Mouse (Mus musculus) limb, embryonic 14.5 days (tissue): ENCODE measurements around the gene Ormdl2. TPM values are rescaled to one million over a fixed set of nuclear protein-coding genes. Genes with fewer than 3 reads are reported as not detected.

Source experiments
- ATAC-seq: fragments of 200-750 bp; cut with Nextera tagmentation; 2 replicates; pipeline ENCODE4 v1.8.0; 2017; ENCODE audit warnings: low read depth, moderate number of reproducible peaks, moderate TSS enrichment; ENCODE audit not compliant: low FRiP score
- DNase-seq: peaks from one replicate; pipeline ENCODE4 v3.0.0-alpha.2; 2015; ENCODE audit warnings: low spot score
- H3K27ac ChIP-seq: fragments of 300-500 bp; sonication (generic); replicated peaks from 2 replicates; pipeline ENCODE4 v1.5.1; 2014; ENCODE audit warnings: low read depth, mild to moderate bottlenecking, low read length, moderate library complexity, mixed read lengths
- H3K27me3 ChIP-seq: fragments of 300-500 bp; sonication (generic); 2 replicates; pipeline ENCODE4 v1.6.1; 2014; ENCODE audit warnings: low read length, mixed read lengths; ENCODE audit not compliant: control insufficient read depth, insufficient read depth
- H3K36me3 ChIP-seq: fragments of 300-500 bp; sonication (generic); 2 replicates; pipeline ENCODE4 v1.6.1; 2014; ENCODE audit warnings: mild to moderate bottlenecking, low read length, moderate library complexity, mixed read lengths; ENCODE audit not compliant: control insufficient read depth, insufficient read depth
- H3K4me1 ChIP-seq: fragments of 300-500 bp; sonication (generic); 2 replicates; pipeline ENCODE4 v1.6.1; 2014; ENCODE audit warnings: antibody characterized with exemption, low read length, mixed read lengths; ENCODE audit not compliant: control insufficient read depth, insufficient read depth
- H3K4me2 ChIP-seq: fragments of 300-500 bp; sonication (generic); replicated peaks from 2 replicates; pipeline ENCODE4 v1.6.1; 2014; ENCODE audit warnings: low read depth, mild to moderate bottlenecking, low read length, moderate library complexity; ENCODE audit not compliant: severe bottlenecking
- H3K4me3 ChIP-seq: fragments of 300-500 bp; sonication (generic); replicated peaks from 2 replicates; pipeline ENCODE4 v1.5.1; 2014; ENCODE audit warnings: low read length
- H3K9ac ChIP-seq: fragments of 300-500 bp; sonication (generic); 2 replicates; pipeline ENCODE4 v1.6.1; 2014; ENCODE audit warnings: mild to moderate bottlenecking, low read depth, low read length, moderate library complexity; ENCODE audit not compliant: severe bottlenecking
- H3K9me3 ChIP-seq: fragments of 300-500 bp; sonication (generic); 2 replicates; pipeline ENCODE4 v1.6.1; 2016; ENCODE audit warnings: low read length; ENCODE audit not compliant: control insufficient read depth
- POLR2A ChIP-seq: fragments of 200-500 bp; IDR thresholded peaks from 2 replicates; pipeline ENCODE4 v1.8.0; 2012; ENCODE audit warnings: inconsistent platforms, mild to moderate bottlenecking, moderate library complexity, borderline replicate concordance; ENCODE audit not compliant: insufficient read depth, insufficient read length; ENCODE audit errors: extremely low read depth
- WGBS: fragments of 180-500 bp; shearing (Covaris S2); extraction: QIAGEN DNeasy Blood & Tissue Kit; methylation state at CpG from one replicate; pipeline ENCODE4 v1.1.7; 2014; 5-methylcytosine and 5-hydroxymethylcytosine counted together
- polyA plus RNA-seq, 2 experiments: library from polyadenylated mRNA; depleted of rRNA in 1 of 2; stranded (reverse) in 1 of 2; unstranded in 1 of 2; fragments of >200 nt; fragmentation: Nextera tagmentation in 1 of 2; extraction: Ambion mirVana in 1 of 2; gene quantifications; 2 replicates each; pipeline versions ENCODE4 v1.2.1 to v1.2.3; 2012 to 2014

Gene Ormdl2
- polyA plus RNA-seq, 2 experiments: 31.6 to 52.7 TPM

DNA sequence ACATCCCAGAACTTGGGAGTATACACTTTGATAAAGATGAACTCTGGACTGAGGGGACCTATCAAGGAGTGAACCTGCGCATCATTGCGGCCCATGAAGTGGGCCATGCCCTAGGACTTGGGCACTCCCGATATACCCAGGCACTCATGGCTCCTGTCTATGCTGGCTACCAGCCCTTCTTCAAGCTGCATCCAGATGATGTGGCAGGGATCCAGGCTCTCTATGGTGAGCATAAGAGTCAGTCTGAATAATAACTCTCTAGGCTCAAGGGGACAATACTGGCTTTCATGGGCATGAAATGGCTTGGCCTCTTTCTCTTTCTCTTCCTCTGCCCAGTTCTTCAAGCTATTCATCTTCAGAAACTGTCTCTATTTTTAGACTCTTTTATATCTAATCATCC lies 25.9 kb downstream of the Ormdl2 start:
- H3K4me3 ChIP-seq: no peak overlapping the region
- no peak for TF ChIP-seq POLR2A
- peaks cover 18% of the 10 kb centered on the region for H3K36me3 ChIP-seq
- no peaks in the 10 kb centered on the region for H3K27me3 ChIP-seq
- no peak overlapping the region for H3K4me2 ChIP-seq
- DNase-seq: no peak
- H3K27ac ChIP-seq: no peak overlapping the region
- H3K9ac ChIP-seq: no peak overlapping the region
- no peaks in the 10 kb centered on the region for H3K4me1 ChIP-seq
- ATAC-seq: no peak
- no peaks in the 10 kb centered on the region for H3K9me3 ChIP-seq
- 92% methylated on average over 3 of the region's 3 CpGs for WGBS

DNA sequence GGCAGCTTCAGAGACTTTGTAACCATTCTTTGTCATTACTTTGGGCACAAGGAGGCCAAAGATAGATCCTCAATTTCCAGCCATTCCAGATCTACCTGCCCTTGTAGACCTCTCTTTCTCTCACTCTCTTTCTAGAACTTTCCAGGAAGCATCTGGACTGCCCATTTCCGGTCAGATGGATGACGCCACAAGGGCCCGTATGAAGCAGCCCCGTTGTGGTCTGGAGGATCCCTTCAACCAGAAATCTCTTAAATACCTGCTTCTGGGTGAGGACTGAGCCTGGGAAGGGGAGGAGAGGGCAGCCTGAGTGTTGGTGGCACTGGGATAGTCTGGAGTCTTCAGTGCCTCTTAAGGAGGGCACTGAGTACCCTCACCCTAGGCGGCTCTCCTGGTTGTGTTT lies 27.1 kb downstream of the Ormdl2 start:
- DNase-seq (no peak), ATAC-seq (no peak)
- H3K27me3 ChIP-seq: no peaks in the 10 kb centered on the region
- no peak overlapping the region for H3K4me2 ChIP-seq
- no peaks in the 10 kb centered on the region for H3K4me1 ChIP-seq
- no peak overlapping the region for H3K27ac ChIP-seq
- no peaks in the 10 kb centered on the region for H3K9me3 ChIP-seq
- WGBS: 83% methylated on average over 5 of the region's 5 CpGs
- TF ChIP-seq POLR2A: no peak
- no peak overlapping the region for H3K4me3 ChIP-seq
- H3K9ac ChIP-seq: no peak overlapping the region
- peaks cover 9% of the 10 kb centered on the region; the same call in 1 of the 2 replicates for H3K36me3 ChIP-seq

DNA sequence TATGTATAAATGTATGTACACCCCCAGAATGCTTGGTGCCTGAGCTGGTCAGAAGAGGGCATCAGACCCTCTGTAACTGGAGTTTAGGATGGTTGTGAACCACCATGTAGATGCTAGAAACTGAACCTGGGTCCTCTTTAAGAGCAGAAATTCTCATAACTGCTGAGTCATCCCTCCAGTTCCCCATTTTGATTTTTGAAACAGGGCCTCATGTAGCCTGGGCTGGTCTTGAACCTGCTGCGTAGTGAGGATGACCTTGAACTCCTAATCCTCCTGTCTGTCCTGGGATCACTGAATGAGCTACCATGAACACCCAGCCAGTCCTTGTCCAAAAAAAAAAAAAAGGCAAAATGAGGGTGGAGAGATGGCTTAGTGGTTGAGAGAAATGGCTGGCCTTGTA lies 28.2 kb downstream of the Ormdl2 start:
- no peaks in the 10 kb centered on the region for H3K9me3 ChIP-seq
- no peaks in the 10 kb centered on the region for H3K4me1 ChIP-seq
- WGBS: 94% methylated on average over 1 of the region's 1 CpGs
- no peak overlapping the region for H3K9ac ChIP-seq
- H3K36me3 ChIP-seq: peaks cover 5% of the 10 kb centered on the region; the same call in 1 of the 2 replicates
- DNase-seq (no peak), ATAC-seq (no peak)
- H3K27ac ChIP-seq: no peak overlapping the region
- no peak for TF ChIP-seq POLR2A
- H3K27me3 ChIP-seq: no peaks in the 10 kb centered on the region
- H3K4me2 ChIP-seq: no peak overlapping the region
- H3K4me3 ChIP-seq: no peak overlapping the region

DNA sequence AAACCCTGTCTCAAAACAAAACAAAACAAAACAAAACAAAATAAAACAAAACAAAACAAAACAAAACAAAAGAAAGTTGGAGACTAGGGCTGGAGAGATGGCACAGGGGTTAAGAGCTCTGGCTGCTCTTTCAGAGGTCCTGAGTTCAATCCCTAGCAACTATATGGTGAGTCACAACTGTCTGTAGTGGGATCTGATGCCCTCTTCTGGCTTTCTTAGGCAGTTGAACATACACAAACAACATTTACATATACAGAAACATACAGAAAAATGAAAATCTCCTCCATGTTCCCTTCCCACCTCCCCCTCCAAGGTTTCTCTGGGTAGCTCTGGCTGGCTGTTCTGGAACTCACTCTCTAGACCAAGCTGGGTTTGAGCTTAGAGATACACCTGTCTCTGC lies 29.4 kb downstream of the Ormdl2 start:
- DNase-seq (no peak), ATAC-seq (no peak)
- H3K4me1 ChIP-seq: no peaks in the 10 kb centered on the region
- H3K4me3 ChIP-seq: no peak overlapping the region
- no peaks in the 10 kb centered on the region for H3K27me3 ChIP-seq
- H3K9ac ChIP-seq: no peak overlapping the region
- H3K9me3 ChIP-seq: no peaks in the 10 kb centered on the region
- H3K4me2 ChIP-seq: no peak overlapping the region
- H3K27ac ChIP-seq: no peak overlapping the region
- no peaks in the 10 kb centered on the region for H3K36me3 ChIP-seq
- no peak for TF ChIP-seq POLR2A

DNA sequence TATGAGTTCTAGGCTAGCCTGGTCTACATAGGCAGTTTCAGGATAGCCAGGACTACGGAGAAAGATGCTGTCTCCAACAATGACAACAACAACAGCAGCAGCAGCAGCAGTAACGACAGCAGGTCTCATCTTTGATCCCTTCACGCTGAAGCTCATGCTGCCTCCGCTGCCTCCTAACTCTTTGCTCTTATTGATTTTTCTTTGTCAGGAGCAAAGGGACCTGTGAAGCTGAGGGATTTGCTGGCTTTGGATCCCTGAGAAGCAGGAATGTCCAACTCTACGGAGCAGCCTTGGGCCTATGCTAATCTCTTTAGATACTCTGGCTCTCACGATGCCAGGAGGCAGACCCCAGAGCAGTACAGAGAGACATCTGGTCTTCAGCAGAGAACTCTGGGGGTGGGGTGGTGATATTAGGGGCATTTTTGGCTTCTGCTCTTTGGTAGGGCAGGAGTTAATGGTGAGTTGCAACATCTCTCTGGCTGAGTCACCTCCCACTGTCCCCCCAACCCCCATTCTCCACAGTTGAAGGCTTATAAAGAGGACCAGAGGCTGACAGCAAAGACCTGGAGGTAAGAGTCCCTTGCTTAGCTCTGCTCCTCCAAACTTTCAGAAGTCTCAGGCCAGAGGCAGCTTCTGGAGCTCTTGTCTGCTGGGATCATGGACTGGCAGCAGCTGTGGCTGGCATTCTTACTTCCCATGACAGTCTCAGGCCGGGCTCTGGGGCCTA lies 30.9 kb downstream of the Ormdl2 start, which contains the start of gene Mmp19:
Gene Mmp19, plus strand, starts transcription at position 513 of the 727 bp plus-strand sequence.
- Histone ChIP-seq H3K36me3 (no peaks in the 10 kb centered on the region), H3K4me3 (no peak within 1 kb of the TSS), H3K27me3 (no peaks in the 10 kb centered on the region), H3K9ac (no peak within 1 kb of the TSS), H3K9me3 (no peaks in the 10 kb centered on the region), H3K4me2 (no peak within 1 kb of the TSS), H3K4me1 (no peaks in the 10 kb centered on the region), H3K27ac (no peak within 1 kb of the TSS)
- no peak for TF ChIP-seq POLR2A
- WGBS: 74% methylated on average over 7 of the region's 7 CpGs
- ATAC-seq: no peak
- DNase-seq: no peak
